Mouse (Mus musculus): ENCODE measurements around the gene Tns4. TPM values are rescaled to one million over a fixed set of nuclear protein-coding genes. Genes with fewer than 3 reads are reported as not detected.

The Tns4 gene
- total RNA-seq, 1 experiment: 1.2 TPM

DNA sequence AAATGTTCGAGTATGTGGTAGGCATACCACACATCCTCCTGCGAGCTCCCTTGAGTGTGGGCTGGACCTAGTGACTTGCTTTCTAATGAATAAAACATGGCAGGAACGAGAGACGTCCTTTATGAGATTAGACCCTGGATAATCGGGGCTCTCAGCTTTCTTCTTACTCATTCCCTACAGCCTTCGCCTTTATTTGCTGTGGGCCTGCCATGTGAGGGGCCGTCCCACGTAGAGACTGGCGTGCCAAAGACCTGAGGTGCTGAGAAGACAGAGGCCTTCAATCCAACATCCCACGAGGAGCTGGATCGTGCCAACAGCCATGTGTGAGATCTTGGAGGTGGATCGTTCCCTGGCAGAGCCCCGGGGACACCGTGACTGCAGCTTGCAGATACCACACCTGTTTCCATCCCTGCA lies 32.1 kb upstream of the Tns4 start:
- DNase-seq (ENCODE audit: low read depth, low spot score): no peak
- peaks cover 3 to 7% of the 10 kb centered on the region in 2 experiments; a peak in 1 of 4 replicates for H3K4me1 ChIP-seq (ENCODE audit: control insufficient read depth in 2 of 2, insufficient read depth in 2 of 2, low read length in 2 of 2, poor library complexity in 1 of 2)
- in situ Hi-C loops (cut with MboI; ENCODE audit: low sequenced_read_pairs in 2 of 2, unreplicated experiment in 2 of 2): no loop called here
- no peak overlapping the region for H3K9ac ChIP-seq (ENCODE audit: insufficient read depth, low read depth, low read length, poor library complexity, severe bottlenecking)
- no peak overlapping the region for H3K4me3 ChIP-seq (ENCODE audit: insufficient read depth in 1 of 2, low read depth in 1 of 2, low read length in 2 of 2, poor library complexity in 1 of 2, severe bottlenecking in 1 of 2)
- no peak overlapping the region for H3K27ac ChIP-seq (ENCODE audit: insufficient read depth, low read depth, low read length, poor library complexity, severe bottlenecking)
- no peaks in the 10 kb centered on the region for H3K36me3 ChIP-seq (ENCODE audit: control insufficient read depth, insufficient read depth, low read length, poor library complexity, severe bottlenecking)
- no peaks in the 10 kb centered on the region for H3K9me3 ChIP-seq (ENCODE audit: control insufficient read depth, insufficient read depth, low read depth, low read length)
- no peak for TF ChIP-seq HCFC1 (IDR thresholded peaks at IDR 0.05; ENCODE audit: borderline replicate concordance, insufficient read depth, low read length)

DNA sequence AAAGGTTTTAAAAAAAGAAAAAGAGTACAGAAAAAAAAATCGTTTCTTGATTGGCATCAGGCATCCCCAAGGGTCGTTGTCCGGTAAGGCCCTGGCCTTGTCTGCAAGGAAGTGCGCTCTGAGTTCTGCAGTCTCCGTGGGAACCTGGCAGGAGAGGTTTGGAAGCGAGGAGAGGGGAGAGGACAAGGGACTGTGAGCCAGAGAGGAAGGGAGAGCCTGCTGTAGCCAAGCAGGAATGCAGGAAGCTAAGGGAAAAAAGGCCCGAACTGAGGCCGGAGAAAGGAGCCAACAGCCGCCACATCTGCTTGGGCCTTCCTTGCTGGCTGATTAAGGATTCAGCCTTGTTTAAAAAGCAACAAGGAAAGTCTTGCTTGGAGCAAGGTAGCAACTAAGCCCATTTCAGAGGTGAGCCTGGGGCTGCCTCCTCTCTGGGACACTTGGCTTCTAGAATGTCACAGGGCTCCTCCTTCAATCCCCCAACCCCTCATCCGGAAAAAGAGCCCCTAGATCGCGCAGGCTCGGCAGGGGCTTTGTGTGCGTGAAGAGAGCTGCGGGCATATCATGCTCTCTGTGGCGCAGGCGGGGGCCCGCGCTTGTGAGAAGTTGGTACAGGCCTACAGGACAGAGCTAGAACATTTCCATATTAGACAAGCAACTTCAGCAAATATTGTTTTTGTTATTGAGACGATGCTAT lies 31.6 kb upstream of the Tns4 start:
- peaks cover 3 to 7% of the 10 kb centered on the region in 2 experiments; a peak in 1 of 4 replicates for H3K4me1 ChIP-seq (ENCODE audit: control insufficient read depth in 2 of 2, insufficient read depth in 2 of 2, low read length in 2 of 2, poor library complexity in 1 of 2)
- DNase-seq (ENCODE audit: low read depth, low spot score): no peak

DNA sequence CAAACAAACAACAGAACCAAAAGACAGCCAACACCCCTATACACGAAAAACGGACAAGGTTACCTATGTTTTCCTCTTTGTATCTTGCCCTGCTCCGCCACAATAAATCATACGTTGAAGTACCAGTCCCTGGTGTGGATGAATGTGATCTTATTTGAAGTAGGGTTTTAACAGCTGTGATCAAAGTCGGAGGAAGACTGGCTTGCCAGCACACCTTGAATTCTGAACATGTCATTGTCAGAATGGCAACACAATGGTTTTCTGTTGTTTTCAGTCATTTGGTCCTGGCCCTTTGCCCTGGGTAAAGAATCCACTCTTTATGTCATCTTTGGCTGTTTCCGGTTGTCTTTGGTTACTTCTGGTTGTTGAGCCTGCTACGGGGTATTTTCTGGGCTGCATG lies 29.9 kb upstream of the Tns4 start:
- DNase-seq (ENCODE audit: low read depth, low spot score): no peak
- TF ChIP-seq MAFK (IDR thresholded peaks at IDR 0.05; ENCODE audit: insufficient read depth, low read depth, low read length) (no peak), CHD2 (IDR thresholded peaks at IDR 0.05; ENCODE audit: low read depth, low read length) (no peak), ZC3H11A (IDR thresholded peaks at IDR 0.05; ENCODE audit: borderline replicate concordance, low read depth, low read length) (no peak)
- no peak overlapping the region for H3K4me3 ChIP-seq (ENCODE audit: insufficient read depth in 1 of 2, low read depth in 1 of 2, low read length in 2 of 2, poor library complexity in 1 of 2, severe bottlenecking in 1 of 2)
- H3K4me1 ChIP-seq (ENCODE audit: control insufficient read depth in 2 of 2, insufficient read depth in 2 of 2, low read length in 2 of 2, poor library complexity in 1 of 2): peaks cover 3 to 5% of the 10 kb centered on the region in 2 experiments; a peak in 1 of 4 replicates
- H3K9ac ChIP-seq (ENCODE audit: insufficient read depth, low read depth, low read length, poor library complexity, severe bottlenecking): no peak overlapping the region
- H3K27ac ChIP-seq (ENCODE audit: insufficient read depth, low read depth, low read length, poor library complexity, severe bottlenecking): no peak overlapping the region
- H3K9me3 ChIP-seq (ENCODE audit: control insufficient read depth, insufficient read depth, low read depth, low read length): no peaks in the 10 kb centered on the region
- in situ Hi-C loops (cut with MboI; ENCODE audit: low sequenced_read_pairs in 2 of 2, unreplicated experiment in 2 of 2): no loop called here
- H3K36me3 ChIP-seq (ENCODE audit: control insufficient read depth, insufficient read depth, low read length, poor library complexity, severe bottlenecking): no peaks in the 10 kb centered on the region

More for the DNA sequence above, 31.6 kb upstream of the Tns4 start:
- TF ChIP-seq MAFK (IDR thresholded peaks at IDR 0.05; ENCODE audit: insufficient read depth, low read depth, low read length): no peak
- no peak for TF ChIP-seq ZC3H11A (IDR thresholded peaks at IDR 0.05; ENCODE audit: borderline replicate concordance, low read depth, low read length)
- TF ChIP-seq HCFC1 (IDR thresholded peaks at IDR 0.05; ENCODE audit: borderline replicate concordance, insufficient read depth, low read length): no peak
- TF ChIP-seq ZNF384 (IDR thresholded peaks at IDR 0.05; ENCODE audit: low read depth, low read length): no peak
- no peak for TF ChIP-seq CHD2 (IDR thresholded peaks at IDR 0.05; ENCODE audit: low read depth, low read length)
- in situ Hi-C loops (cut with MboI; ENCODE audit: low sequenced_read_pairs in 2 of 2, unreplicated experiment in 2 of 2): no loop called here
- Histone ChIP-seq H3K4me3 (ENCODE audit: insufficient read depth in 1 of 2, low read depth in 1 of 2, low read length in 2 of 2, poor library complexity in 1 of 2, severe bottlenecking in 1 of 2) (peak overlapping the region in 1 of 2 experiments; percentile 27; a peak in 2 of 4 replicates), H3K36me3 (ENCODE audit: control insufficient read depth, insufficient read depth, low read length, poor library complexity, severe bottlenecking) (no peaks in the 10 kb centered on the region), H3K9me3 (ENCODE audit: control insufficient read depth, insufficient read depth, low read depth, low read length) (no peaks in the 10 kb centered on the region), H3K9ac (ENCODE audit: insufficient read depth, low read depth, low read length, poor library complexity, severe bottlenecking) (peak overlapping the region; percentile 1; the same call in 1 of the 2 replicates), H3K27ac (ENCODE audit: insufficient read depth, low read depth, low read length, poor library complexity, severe bottlenecking) (no peak overlapping the region)

DNA sequence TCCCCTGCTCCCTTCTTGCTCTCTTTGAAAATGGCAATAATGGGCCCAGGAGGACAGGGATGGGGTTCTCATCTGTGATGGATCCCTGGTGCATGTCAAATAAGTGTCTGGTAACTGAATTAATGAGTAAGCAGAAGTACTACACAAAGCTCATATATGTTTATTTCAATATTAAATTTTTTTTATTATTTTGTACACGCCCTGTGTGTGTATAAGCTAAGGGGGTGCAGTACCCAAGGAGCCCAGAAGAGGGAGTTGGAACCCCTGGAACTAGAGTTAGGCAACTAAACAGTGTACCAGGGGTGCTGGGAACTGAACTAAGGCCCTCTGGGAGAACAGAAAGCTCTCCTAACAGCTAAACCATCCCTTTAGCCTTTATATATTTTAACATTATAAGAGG lies 29.3 kb upstream of the Tns4 start:
- Histone ChIP-seq H3K9me3 (ENCODE audit: control insufficient read depth, insufficient read depth, low read depth, low read length) (no peaks in the 10 kb centered on the region), H3K36me3 (ENCODE audit: control insufficient read depth, insufficient read depth, low read length, poor library complexity, severe bottlenecking) (no peaks in the 10 kb centered on the region), H3K4me1 (ENCODE audit: control insufficient read depth in 2 of 2, insufficient read depth in 2 of 2, low read length in 2 of 2, poor library complexity in 1 of 2) (peaks cover 3 to 5% of the 10 kb centered on the region in 2 experiments; a peak in 1 of 4 replicates), H3K9ac (ENCODE audit: insufficient read depth, low read depth, low read length, poor library complexity, severe bottlenecking) (no peak overlapping the region), H3K27ac (ENCODE audit: insufficient read depth, low read depth, low read length, poor library complexity, severe bottlenecking) (no peak overlapping the region), H3K4me3 (ENCODE audit: insufficient read depth in 1 of 2, low read depth in 1 of 2, low read length in 2 of 2, poor library complexity in 1 of 2, severe bottlenecking in 1 of 2) (no peak overlapping the region)
- TF ChIP-seq MAFK (IDR thresholded peaks at IDR 0.05; ENCODE audit: insufficient read depth, low read depth, low read length) (no peak), ZNF384 (IDR thresholded peaks at IDR 0.05; ENCODE audit: low read depth, low read length) (no peak), CHD2 (IDR thresholded peaks at IDR 0.05; ENCODE audit: low read depth, low read length) (no peak), ZC3H11A (IDR thresholded peaks at IDR 0.05; ENCODE audit: borderline replicate concordance, low read depth, low read length) (no peak), HCFC1 (IDR thresholded peaks at IDR 0.05; ENCODE audit: borderline replicate concordance, insufficient read depth, low read length) (no peak)
- no peak for DNase-seq (ENCODE audit: low read depth, low spot score)
- in situ Hi-C loops (cut with MboI; ENCODE audit: low sequenced_read_pairs in 2 of 2, unreplicated experiment in 2 of 2): no loop called here

DNA sequence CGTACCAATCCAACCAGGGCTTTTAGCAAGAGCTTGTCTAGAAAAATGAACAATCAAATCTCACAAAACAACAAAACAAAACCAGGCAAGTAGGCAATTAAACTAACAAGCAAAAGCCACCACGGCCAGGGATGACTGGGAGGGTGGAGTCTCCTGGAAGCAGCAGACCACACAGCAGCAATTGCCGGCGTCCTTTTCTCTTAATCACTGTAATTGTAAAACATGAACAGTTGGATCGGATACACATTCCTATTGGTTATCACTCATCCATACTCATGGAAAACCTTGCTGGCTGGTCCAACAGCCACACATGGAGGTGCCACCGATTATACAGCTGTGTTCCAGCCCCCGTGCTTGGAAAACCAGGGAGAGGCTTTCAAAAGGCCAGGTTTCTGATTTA lies 28.8 kb upstream of the Tns4 start:
- no peak for DNase-seq (ENCODE audit: low read depth, low spot score)
- Histone ChIP-seq H3K4me3 (ENCODE audit: insufficient read depth in 1 of 2, low read depth in 1 of 2, low read length in 2 of 2, poor library complexity in 1 of 2, severe bottlenecking in 1 of 2) (no peak overlapping the region), H3K9me3 (ENCODE audit: control insufficient read depth, insufficient read depth, low read depth, low read length) (no peaks in the 10 kb centered on the region), H3K27ac (ENCODE audit: insufficient read depth, low read depth, low read length, poor library complexity, severe bottlenecking) (no peak overlapping the region; the same call in 1 of the 2 replicates), H3K4me1 (ENCODE audit: control insufficient read depth in 2 of 2, insufficient read depth in 2 of 2, low read length in 2 of 2, poor library complexity in 1 of 2) (peaks cover 3 to 5% of the 10 kb centered on the region in 2 experiments; a peak in 1 of 4 replicates), H3K9ac (ENCODE audit: insufficient read depth, low read depth, low read length, poor library complexity, severe bottlenecking) (no peak overlapping the region), H3K36me3 (ENCODE audit: control insufficient read depth, insufficient read depth, low read length, poor library complexity, severe bottlenecking) (no peaks in the 10 kb centered on the region)
- in situ Hi-C loops (cut with MboI; ENCODE audit: low sequenced_read_pairs in 2 of 2, unreplicated experiment in 2 of 2): no loop called here
- TF ChIP-seq ZC3H11A (IDR thresholded peaks at IDR 0.05; ENCODE audit: borderline replicate concordance, low read depth, low read length) (no peak), HCFC1 (IDR thresholded peaks at IDR 0.05; ENCODE audit: borderline replicate concordance, insufficient read depth, low read length) (no peak), MAFK (IDR thresholded peaks at IDR 0.05; ENCODE audit: insufficient read depth, low read depth, low read length) (no peak), ZNF384 (IDR thresholded peaks at IDR 0.05; ENCODE audit: low read depth, low read length) (no peak), CHD2 (IDR thresholded peaks at IDR 0.05; ENCODE audit: low read depth, low read length) (no peak)

All from ES-E14 (cell line).